Mouse (Mus musculus): ENCODE results near the gene Smcr8.
"Not testable (repeated sequence)": the region's sequence is repeated elsewhere in the genome, so short reads cannot be mapped to it uniquely, and the experiment has no call there.

The Smcr8 gene

GRCm38 (mm10) chr11:60784179-60784922 is 7.0 kb downstream of the Smcr8 start:
- DNase-seq (ENCODE audit: low spot score in 2 of 2) = no peak

- no peak for DNase-seq (ENCODE audit: low spot score in 2 of 2)
Observed at GRCm38 (mm10) chr11:60787595-60787994, 10.3 kb downstream of the Smcr8 start.

GRCm38 (mm10) chr11:60790472-60790871 is 13.1 kb downstream of the Smcr8 start:
- DNase-seq (ENCODE audit: low spot score in 2 of 2) = no peak

GRCm38 (mm10) chr11:60796342-60796741 is 19.0 kb downstream of the Smcr8 start:
- no peak for DNase-seq (ENCODE audit: low spot score in 2 of 2)

- DNase-seq (ENCODE audit: low spot score in 2 of 2) = no peak
Observed at GRCm38 (mm10) chr11:60799977-60800376, 22.7 kb downstream of the Smcr8 start.

- no peak for DNase-seq (ENCODE audit: low spot score in 2 of 2)
Observed at GRCm38 (mm10) chr11:60800892-60801291, 23.6 kb downstream of the Smcr8 start.

GRCm38 (mm10) chr11:60808286-60809070 is 31.2 kb downstream of the Smcr8 start:
- no peak for DNase-seq (ENCODE audit: low spot score in 2 of 2)

- DNase-seq (ENCODE audit: low spot score in 2 of 2) = no peak
Observed at GRCm38 (mm10) chr11:60809546-60809945, 32.2 kb downstream of the Smcr8 start.

GRCm38 (mm10) chr11:60810046-60810965 is 33.0 kb downstream of the Smcr8 start:
- no peak for DNase-seq (ENCODE audit: low spot score in 2 of 2)

GRCm38 (mm10) chr11:60811054-60811460 is 33.7 kb downstream of the Smcr8 start:
- peak; percentile 89 to 94 for DNase-seq (ENCODE audit: low spot score in 2 of 2)

GRCm38 (mm10) chr11:60811618-60812017 is 34.3 kb downstream of the Smcr8 start, which contains the start of gene Shmt1:
Shmt1 (minus strand) TSS chr11:60811718.
- DNase-seq (ENCODE audit: low spot score in 2 of 2) = not testable (repeated sequence)

- DNase-seq (ENCODE audit: low spot score in 2 of 2) = no peak
Observed at GRCm38 (mm10) chr11:60816398-60816797, 39.1 kb downstream of the Smcr8 start.

- no peak for DNase-seq (ENCODE audit: low spot score in 2 of 2)
Observed at GRCm38 (mm10) chr11:60823771-60824170, 46.4 kb downstream of the Smcr8 start.

- no peak for DNase-seq (ENCODE audit: low spot score in 2 of 2)
Observed at GRCm38 (mm10) chr11:60825191-60825590, 47.9 kb downstream of the Smcr8 start.

GRCm38 (mm10) chr11:60826700-60827099 is 49.4 kb downstream of the Smcr8 start:
- DNase-seq (ENCODE audit: low spot score in 2 of 2) = no peak

GRCm38 (mm10) chr11:60827241-60827945 is 50.1 kb downstream of the Smcr8 start:
- DNase-seq (ENCODE audit: low spot score in 2 of 2) = no peak

- no peak for DNase-seq (ENCODE audit: low spot score in 2 of 2)
Observed at GRCm38 (mm10) chr11:60828903-60829302, 51.6 kb downstream of the Smcr8 start.

- DNase-seq (ENCODE audit: low spot score in 2 of 2) = peak; percentile 80 to 85
Observed at GRCm38 (mm10) chr11:60830433-60831052, 53.2 kb downstream of the Smcr8 start, which contains the start of gene Dhrs7b. Dhrs7b (plus strand) TSS chr11:60830631.

- DNase-seq (ENCODE audit: low spot score in 2 of 2) = no peak
Observed at GRCm38 (mm10) chr11:60836897-60837296, 59.6 kb downstream of the Smcr8 start.

All from spleen, postnatal 4 days (tissue).